Mouse (Mus musculus) spleen, adult 12 weeks (tissue): ENCODE data around the gene Rit1.
A peak's percentile ranks its signal among the peaks of the same experiment; 100 is the strongest.
"Not testable (repeated sequence)": the region's sequence is repeated elsewhere in the genome, so short reads cannot be mapped to it uniquely, and the experiment has no call there.

Source experiments
- DNase-seq: peaks from one replicate; pipeline ENCODE4 v3.0.0; 2022; ENCODE audit warnings: low spot score

Gene Rit1

DNA sequence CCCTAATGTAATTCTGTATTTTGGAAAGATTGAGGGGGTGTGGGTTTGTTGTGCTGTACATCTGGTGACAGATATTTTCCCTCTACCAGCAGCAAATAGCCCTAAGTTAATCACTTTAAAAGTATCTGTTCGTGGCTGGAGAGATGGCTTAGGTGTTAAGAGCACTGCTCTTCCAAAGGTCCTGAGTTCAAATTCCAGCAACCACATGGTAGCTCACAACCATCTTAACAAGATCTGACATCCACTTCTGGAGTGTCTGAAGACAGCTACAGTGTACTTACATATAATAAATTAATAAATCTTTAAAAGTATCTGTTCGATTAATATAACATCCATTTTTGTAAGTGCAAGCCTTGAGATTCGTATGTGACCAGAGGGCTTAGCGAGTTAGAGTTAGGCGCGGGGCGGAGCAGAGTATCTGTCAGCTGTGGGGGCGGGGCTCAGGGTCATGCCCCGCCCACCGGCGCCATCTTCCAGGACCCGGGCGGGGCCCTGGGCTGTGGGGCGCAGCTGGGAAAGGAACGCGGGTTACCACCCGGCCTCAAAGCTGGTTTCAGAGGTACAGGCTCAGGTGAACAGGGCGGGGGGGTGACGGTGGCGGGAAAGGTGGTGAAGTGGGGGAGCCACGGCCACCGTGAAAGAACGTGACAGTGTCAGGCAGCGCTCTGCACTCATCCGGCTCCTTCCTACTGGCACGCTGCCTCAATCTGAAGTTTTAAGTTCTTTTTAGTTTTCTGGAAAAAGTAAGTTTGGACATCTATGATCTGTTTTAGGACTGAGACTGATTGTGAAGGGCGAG is at the start of gene Rit1:
TSS of gene Rit1 (plus strand) at position 440 of the 799 bp plus-strand sequence.
- DNase-seq: peak; percentile 80

DNA sequence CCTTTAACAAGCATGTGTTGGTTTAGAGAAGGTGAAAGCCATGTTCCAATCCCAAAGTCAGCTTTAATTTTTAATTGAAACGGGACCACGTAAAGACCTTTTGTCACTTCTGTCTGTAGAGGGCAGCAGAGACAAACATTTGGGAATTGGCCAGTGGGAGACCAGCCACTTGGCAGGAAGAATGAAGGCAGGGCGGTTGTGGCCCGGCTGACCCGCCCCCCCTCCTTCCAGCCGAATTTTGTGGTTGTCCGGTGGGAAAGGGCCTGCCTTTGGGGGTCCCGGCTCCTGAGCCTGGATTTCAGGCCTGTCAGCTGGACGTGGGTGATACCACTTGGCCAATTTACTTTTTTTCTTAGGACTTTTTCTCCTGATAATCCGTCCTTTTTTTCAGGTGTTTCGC is 39.2 kb upstream of the Rit1 start:
- peak; percentile 39 for DNase-seq

DNA sequence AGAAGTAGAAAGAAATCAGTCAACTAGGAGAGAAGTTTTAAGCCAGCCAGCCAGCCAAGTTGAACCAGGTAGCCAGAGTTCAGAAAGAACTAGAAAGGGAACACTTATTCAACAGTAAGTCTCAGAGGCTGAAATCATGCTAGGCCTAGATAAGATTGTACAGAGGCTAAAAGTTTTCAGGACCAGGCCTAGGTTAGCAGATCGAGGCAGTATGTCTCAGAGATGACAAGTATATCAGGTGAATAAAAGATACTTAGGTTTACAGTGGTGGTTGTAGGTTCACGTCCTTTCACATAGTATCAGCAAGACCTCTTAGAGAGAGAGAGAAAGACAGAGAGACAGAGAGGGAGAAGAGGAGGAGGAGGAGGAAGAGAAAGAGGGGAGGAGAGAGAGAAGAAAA is 32.8 kb upstream of the Rit1 start:
- DNase-seq: no peak

DNA sequence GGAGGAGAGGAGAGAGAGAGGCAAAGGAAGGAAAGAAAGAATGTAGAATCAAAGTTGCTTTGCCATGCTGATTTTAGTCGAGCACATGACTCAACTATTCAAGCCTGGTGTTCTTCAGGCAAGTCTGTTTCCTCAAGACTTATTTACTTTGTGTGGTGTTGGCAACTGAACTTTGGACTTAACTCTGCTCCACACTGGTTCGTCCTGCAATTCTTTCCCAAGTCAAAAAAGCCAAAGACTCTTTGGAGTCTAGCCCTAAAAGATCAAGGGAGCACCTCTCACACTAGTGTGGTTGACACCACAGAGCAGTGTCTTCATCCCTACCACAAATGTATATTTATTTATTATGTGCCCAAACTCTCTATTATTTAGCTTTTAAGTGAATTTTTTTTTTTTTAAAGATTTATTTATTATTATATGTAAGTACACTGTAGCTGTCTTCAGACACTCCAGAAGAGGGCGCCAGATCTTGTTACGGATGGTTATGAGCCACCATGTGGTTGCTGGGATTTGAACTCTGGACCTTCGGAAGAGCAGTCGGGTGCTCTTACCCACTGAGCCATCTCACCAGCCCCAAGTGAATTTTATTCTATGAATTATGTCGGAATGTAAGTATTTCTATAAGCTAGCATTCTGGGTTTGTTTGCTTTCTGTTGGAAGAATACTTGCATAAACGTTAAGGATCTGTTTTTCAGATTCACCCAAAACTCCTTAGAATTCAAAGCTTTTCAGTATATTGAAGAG is 32.2 kb upstream of the Rit1 start:
- DNase-seq: no peak

DNA sequence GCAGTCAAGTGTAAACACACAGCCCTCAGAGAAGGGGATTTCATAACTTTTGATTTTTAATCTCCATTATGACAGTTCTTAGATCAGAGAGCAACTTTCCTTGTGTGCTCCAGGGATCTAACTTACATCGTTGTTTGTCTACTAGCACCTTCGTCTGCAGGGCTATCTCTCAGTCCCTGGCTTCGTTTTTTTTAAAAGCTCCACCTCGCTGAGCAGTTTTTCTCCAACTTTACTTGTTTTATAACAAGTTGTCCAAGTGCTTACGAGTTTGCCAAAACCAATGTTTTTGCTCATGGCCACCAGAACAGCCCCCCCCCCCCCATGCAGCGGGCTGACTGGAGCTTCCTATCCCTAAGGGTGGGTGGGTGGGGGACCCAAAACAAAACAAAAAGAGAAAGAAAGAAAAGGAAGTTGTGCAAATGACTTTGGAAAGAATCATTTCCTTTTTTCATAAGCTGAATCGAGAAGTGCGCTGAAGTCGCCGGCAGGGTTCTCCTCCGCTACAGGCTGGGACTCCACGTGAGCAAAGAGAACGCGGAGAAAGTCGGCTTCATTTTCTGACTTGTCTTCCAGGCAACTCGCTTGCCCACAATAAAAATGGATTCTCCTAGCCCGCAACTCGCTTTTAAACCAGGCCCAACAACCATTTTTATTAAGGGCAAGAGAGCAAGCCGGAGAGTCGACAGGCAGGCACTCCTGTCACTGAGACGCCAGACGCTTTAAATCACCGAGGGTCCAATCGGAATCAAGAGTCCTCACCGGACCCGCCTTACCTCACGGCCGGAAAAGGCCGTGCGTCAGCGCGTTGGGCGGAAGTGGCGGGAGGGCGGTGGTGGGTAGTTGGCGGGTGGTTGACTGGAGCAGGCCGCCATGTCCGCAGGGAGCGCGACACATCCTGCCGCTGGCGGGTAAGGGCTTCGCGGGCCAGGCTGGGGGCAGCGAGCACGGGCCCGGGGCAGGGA is 31.4 kb upstream of the Rit1 start, which contains the start of gene Khdc4:
TSS of gene Khdc4 (plus strand) at position 824 of the 962 bp plus-strand sequence.
- peak; percentile 93 for DNase-seq

DNA sequence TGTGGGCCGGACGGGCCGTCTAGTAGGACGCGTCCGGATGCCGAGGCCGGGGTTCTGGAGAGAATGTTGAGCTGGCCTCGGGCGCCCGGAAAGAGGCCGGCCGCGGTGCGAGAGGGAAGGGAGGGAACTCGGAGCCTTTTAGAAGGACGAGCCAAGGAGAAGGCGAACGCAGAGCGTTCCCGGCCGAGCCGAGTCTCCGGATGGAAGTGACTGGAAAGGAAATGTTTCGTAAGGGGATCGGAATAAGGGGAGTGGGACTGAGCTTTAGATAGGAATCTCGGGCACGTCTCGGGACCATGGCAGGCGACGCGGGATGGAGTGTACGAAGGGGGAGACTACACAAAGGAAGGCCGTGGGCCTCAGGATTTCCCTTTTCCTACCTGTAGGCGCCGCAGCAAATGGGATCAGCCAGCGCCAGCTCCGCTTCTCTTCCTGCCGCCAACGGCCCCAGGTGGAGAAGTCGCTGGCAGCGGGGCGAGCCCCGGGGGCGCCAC is 30.6 kb upstream of the Rit1 start:
- peak; percentile 21 for DNase-seq

DNA sequence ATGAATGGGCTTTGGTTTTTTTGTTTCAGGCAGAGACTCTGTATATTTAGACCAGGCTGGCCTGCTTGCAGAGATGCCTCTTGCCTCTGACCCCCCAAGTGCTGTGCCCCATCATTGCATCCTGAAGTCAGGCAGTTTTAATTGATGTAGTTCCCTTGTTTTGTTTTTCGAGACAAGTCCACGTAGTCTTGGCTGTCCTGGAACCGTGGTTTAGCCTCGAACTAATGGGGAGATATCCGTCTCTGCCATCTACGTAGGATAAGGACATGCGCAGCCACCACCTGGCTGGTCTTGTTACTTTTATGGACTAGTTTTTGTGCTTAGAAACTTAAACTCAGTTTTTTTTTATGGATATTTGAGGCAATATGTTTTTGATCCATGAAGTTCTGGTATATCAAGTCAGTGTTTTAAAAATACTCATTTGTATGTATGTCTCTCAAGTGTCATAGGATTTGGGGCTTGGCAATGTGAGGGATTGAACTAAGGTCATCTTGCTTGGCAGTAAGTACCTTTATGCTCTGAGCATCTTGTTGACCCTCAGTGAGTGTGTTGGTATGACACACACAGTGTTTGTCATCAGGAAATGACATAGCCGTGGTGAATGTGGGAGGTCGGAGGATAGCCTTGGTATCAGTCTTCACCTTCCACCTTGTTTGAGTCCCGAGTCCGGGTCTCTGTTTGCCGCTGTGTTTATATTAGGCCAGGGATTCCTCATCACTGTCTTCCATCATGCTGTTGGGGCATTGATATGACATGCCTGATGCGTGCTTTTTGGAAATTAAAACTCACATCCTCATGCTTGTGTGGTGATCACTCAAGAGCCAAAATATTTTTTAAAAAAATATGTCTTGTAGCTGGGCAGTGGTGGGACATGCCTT is 29.7 kb upstream of the Rit1 start:
- no peak for DNase-seq

DNA sequence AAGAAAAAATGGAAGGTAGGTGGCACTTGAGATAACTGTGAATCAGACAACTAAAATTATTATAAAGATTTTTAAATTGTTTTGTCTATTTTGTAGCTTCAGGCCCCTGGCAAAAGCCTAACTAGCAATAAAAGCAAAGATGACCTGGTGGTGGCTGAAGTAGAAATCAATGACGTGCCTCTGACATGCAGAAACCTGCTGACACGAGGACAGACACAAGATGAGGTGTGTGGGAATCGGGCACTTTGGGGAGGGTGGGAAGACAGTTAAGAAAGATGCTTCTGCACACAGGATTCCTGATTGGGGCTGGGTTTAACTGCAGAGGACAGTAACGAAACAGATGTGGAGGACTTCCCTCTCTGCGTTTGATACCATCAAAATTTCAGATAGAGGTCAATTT is 27.6 kb upstream of the Rit1 start:
- no peak for DNase-seq

DNA sequence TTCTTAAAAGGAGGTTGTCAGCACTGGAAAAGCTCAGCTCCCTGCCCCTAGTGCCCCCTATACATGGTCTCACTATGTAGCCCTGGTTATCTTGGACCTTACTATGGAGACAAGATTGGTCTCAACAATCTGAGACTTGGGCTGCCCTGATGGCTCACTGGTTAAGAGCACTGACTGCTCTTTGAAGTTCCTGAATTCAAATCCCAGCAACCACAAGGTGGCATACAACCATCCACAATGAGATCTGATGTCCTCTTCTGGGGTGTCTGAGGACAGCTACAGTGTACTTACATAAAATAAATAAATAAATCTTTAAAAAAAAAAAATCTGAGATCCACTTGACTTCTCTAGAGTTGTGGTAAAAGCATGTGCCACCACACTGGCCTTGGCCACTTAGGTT is 21.1 kb upstream of the Rit1 start:
- DNase-seq: no peak

DNA sequence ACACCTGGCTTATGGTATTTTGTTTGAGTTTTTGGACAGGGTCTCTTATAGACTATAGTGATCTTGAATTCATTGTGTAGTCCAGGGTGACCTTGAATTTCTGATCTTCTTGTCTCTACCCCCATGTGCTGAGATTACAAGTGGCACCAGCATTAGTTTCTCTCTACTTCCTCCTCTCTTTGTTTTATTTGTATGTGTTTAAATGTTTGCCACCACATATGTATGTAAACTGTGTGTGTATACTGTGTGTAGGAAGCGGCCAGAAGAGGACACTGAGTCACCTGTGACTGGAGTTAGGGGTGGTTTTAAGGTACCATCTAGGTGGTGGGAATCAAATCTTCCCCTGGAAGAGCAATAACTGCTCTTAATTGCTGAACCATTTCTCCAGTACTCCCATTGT is 18.6 kb upstream of the Rit1 start:
- no peak for DNase-seq

DNA sequence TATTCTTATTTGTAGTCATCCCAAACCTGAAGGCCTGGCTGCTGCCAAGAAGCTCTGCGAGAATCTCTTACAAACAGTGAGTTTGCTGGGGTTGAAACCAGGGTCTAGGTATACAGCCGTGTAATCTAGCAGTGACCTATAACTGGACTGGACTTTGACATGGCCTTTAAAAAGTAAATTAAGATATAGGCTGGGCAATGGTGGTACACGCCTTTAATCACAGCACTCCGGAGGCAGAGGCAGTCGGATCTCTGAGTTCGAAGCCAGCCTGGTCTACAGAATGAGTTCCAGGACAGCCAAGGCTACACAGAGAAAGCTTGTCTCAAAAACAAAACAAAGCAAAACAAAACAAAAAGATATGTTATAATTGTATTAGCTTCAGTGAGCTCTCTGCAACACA is 17.8 kb upstream of the Rit1 start:
- DNase-seq: no peak

DNA sequence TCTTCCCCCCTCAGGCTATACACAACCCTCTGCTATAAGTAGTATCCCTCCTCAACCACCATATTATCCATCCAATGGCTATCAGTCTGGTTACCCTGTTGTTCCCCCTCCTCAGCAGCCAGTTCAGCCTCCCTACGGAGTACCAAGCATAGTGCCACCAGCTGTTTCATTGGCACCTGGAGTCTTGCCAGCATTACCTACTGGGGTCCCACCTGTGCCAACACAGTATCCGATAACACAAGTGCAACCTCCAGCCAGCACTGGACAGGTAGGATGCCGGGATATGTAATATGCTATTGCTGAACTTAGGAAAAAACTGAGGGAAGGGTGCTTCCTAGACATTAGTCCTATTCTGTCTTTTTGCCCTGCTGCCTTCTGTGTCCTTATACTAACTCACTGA is 16.4 kb upstream of the Rit1 start:
- DNase-seq: no peak

DNA sequence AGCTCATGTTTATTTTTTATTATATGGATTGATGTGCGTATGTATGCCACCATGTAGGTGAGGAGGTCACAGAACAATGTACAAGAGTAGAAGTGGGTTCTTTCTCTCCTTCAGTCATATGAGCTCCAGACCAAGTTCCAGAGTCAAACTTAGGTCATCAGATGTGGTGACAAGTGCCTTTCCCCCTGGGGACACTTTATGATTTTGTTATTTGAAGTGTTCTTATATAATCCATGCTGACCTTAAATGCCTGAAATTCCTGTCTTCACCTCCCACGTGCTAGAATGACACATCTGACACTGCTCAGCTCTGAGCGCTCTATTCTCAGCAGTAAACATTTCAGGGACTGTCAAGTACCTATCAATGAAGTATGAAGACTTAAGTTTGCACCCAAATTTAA is 15.4 kb upstream of the Rit1 start:
- no peak for DNase-seq

DNA sequence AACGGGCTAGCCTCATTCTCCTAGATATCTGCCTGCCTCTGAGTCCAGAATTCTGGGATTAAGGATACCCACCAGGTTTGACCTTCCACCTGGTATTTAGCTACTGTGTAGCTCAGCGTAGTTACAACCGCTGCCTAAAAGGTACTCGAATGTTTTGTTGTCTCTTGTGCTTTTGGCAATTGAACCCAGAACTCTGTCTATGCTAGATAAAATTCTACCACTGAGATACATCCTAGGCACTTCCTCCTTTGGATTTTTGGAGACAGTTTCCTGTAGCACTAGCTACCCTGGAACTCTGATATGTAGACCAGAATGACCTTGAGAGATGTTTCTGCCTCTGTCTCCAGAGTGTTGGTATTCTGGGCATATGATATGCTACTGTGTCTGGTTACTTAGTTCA is 2.9 kb upstream of the Rit1 start:
- DNase-seq: no peak

DNA sequence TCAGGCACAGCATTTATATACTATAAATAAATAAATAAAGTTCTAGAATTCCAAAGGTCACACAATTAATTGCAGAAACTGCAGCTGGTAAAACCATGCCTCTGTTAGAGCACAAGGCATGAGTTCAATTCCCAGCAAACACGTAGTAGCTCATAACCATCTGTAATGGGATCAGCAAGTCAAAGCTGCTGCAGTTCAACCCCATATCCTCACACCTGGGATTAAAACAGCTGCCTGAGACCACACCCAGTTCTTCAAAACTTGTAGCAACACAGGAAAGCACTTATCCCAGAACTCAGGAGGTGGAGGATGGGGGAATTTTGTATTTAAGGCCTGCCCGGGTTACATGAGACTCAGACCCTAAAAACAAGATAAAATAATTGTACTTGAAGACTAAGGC is 1.9 kb upstream of the Rit1 start:
- DNase-seq: no peak

DNA sequence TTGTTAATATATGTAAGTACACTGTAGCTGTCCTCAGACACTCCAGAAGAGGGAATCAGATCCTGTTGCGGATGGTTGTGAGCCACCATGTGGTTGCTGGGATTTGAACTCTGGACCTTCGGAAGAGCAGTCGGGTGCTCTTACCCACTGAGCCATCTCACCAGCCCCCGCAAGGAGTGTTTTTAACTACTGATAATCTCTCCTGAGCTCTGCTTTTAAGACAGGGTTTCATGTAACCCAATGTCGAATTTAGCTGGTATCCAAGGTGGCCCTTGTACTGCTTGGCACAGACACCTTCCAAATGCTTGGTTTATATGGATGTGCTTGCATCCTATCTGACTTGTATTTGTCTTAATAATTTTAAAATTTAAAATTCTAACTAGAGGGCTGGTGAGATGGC is 922 bp upstream of the Rit1 start:
- not testable (repeated sequence) for DNase-seq

DNA sequence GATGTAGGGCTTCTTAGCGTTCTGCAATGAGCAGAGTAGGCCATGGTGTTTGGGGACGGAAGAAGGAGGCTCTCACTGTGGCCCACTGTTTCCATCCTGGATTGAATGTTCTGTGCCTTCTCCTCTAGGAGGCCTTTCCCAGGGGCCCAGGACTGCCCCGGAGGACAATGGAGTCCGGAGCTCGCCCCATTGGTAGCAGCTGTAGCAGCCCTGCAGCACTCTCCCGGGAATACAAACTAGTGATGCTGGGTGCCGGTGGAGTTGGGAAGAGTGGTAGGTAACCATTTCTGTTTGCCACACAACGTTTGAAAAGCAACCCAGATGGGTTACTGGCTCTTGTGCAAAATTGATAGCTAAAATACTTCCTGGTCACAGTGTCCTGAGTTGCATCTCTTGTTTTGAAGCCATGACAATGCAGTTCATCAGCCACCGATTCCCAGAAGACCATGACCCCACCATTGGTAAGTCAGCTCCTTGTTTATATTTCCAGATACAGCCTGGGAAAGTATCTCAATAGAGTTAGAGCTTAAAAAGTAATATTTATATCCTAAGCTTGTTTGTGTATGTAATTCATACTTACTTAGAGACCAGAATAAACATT is 660 bp downstream of the Rit1 start:
- peak; percentile 11 for DNase-seq

DNA sequence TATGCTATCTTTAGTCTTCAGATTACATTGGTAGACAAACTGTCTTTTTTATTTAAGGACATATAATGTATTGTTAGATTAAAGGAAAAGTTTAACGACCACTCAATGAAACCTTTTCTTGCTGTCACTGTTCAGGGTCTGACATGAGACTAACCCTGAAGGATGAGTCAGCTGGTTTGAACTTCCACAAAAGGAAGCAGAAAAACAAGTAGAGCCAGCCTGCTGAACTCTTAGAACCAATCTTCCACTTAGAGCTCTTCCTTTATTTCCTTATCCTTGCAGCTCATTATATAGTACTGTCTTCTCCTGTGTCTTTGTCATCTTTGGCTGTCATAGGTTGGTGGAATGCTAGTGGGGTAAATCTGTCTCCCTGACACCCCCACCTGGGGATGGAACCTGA is 1.2 kb downstream of the Rit1 start:
- DNase-seq: no peak

DNA sequence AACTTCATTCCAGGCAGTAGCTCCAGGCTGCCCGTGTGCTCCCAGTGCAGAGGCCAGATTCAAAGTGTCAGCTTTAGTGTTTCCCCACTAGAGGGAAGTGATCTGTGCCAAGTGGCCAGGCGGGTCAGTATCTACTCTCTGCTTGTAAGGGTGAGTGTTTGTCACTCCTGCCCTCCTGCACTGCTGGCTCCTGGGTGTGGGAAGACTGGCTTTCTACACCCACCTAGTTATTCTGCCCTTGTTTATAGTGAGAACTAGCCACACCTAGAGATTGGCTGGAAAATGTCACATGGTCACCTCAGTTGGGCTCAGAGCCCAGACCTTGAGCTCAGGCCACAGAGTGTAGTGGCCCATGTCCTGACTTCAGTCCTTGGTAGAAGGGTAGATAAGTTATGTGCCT is 2.5 kb downstream of the Rit1 start:
- no peak for DNase-seq

DNA sequence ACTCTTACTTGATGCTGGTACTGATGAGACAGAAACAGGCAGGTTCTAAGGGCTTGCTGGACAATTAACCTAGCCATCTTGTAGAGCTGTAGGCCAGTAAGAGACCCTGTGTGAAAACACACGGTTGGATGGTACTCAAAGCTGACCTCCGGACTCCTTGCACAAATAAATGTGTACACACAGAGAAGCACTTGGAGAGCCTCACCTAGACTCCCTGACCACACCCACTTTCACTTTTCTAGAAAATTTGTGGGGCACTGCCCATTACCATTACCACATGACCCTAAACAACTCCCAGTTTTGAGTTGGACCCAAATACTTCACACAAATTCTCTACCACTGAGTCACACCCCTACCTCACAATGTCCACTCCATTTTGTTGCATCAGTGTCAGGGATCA is 19.9 kb downstream of the Rit1 start:
- DNase-seq: no peak

DNA sequence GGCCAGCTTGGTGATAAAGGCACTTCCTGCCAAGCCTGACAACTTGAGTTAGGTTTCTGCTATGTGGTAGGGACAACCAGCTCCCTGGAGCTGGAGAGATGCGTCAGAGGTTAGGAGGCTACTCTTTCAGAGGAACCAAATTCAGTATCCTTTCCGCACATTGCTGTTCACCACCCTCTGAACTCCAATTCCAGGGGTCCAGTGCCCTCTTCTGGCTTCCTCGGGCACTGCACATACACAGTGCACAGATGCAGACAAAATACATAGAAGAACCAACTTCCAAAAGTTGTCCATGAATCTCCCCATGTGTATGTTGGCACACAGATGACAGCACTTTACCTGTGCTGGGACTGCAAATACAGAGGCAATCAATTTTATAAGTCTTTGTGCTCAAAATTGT is 22.0 kb downstream of the Rit1 start:
- DNase-seq: peak; percentile 51
